Mouse (Mus musculus) forebrain, embryonic 12.5 days (tissue): ENCODE data around the gene Man2b1. TPM values are rescaled to one million over a fixed set of nuclear protein-coding genes. Genes with fewer than 3 reads are reported as not detected.

ENCODE experiments used
- microRNA-seq: library from miRNA; unstranded; fragments of <30 nt; microRNA quantifications from one replicate; pipeline ENCODE4, GENCODE M21; 2017
- polyA plus RNA-seq: library from polyadenylated mRNA; unstranded; fragments of >200 nt; fragmentation: Nextera tagmentation; extraction: Ambion mirVana; gene quantifications from 2 replicates; pipeline ENCODE4 v1.2.1, GENCODE M21; 2016

The Man2b1 gene
- polyA plus RNA-seq, 1 experiment from 2014 or later: 17.8 TPM

Small RNA genes lying within 50 kb of the gene (microRNA-seq; reads per million reads assigned to microRNA genes)
- gene Gm23388 (3.9 reads per million, percentile 13 among the genes with 10 or more reads in this experiment), gene Mir7070 (4.9 reads per million, percentile 18 among the genes with 10 or more reads in this experiment)

Other genes starting within 250 kb of the Man2b1 start
- gene Rad23a, start 242.6 kb upstream of the Man2b1 start, polyA plus RNA-seq: 108 and 118 TPM in 2 replicates
- 619 TPM in 2 replicates for gene Calr, start 236.3 kb upstream of the Man2b1 start, polyA plus RNA-seq
- gene Farsa, start 226.3 kb upstream of the Man2b1 start, polyA plus RNA-seq: 110 and 111 TPM in 2 replicates
- 76.7 and 82.9 TPM in 2 replicates for gene Syce2, start 211.2 kb upstream of the Man2b1 start, polyA plus RNA-seq
- gene Gcdh, start 189.3 kb upstream of the Man2b1 start, polyA plus RNA-seq: 31.1 and 33.2 TPM in 2 replicates
- gene Klf1, start 181.3 kb upstream of the Man2b1 start, polyA plus RNA-seq: 2.4 and 3.5 TPM in 2 replicates
- gene Dnase2a, start 174.7 kb upstream of the Man2b1 start, polyA plus RNA-seq: 8.7 and 9.8 TPM in 2 replicates
- 29.3 and 35.3 TPM in 2 replicates for gene Mast1, start 145.9 kb upstream of the Man2b1 start, polyA plus RNA-seq
- gene Rtbdn, start 136.3 kb upstream of the Man2b1 start, polyA plus RNA-seq: 0.88 and 1.6 TPM in 2 replicates
- not detected in 2 replicates for gene Gm49661, start 113.8 kb upstream of the Man2b1 start, polyA plus RNA-seq
- gene Prdx2, start 113.7 kb upstream of the Man2b1 start, polyA plus RNA-seq: 1,271 and 1,280 TPM in 2 replicates
- gene Rnaseh2a, start 113.5 kb upstream of the Man2b1 start, polyA plus RNA-seq: 117 and 124 TPM in 2 replicates
- 4.8 and 4.9 TPM in 2 replicates for gene Junb, start 104.6 kb upstream of the Man2b1 start, polyA plus RNA-seq
- 16.1 and 18.2 TPM in 2 replicates for gene Hook2, start 92.7 kb upstream of the Man2b1 start, polyA plus RNA-seq
- not detected in 2 replicates for gene Best2, start 68.7 kb upstream of the Man2b1 start, polyA plus RNA-seq
- 140 TPM in 2 replicates for gene Asna1, start 58.0 kb upstream of the Man2b1 start, polyA plus RNA-seq
- 156 and 175 TPM in 2 replicates for gene Trir, start 56.4 kb upstream of the Man2b1 start, polyA plus RNA-seq
- 45.1 and 50.7 TPM in 2 replicates for gene Tnpo2, start 46.4 kb upstream of the Man2b1 start, polyA plus RNA-seq
- gene Fbxw9, start 23.2 kb upstream of the Man2b1 start, polyA plus RNA-seq: 32.1 and 33.7 TPM in 2 replicates
- gene Gm5741, start 15.3 kb upstream of the Man2b1 start, polyA plus RNA-seq: 1.3 TPM in 1 of 2 replicates, not detected in the other
- 74.2 and 82.3 TPM in 2 replicates for gene Dhps, start 11.5 kb upstream of the Man2b1 start, polyA plus RNA-seq
- 117 and 118 TPM in 2 replicates for gene Wdr83os, start 2.5 kb upstream of the Man2b1 start, polyA plus RNA-seq
- gene Wdr83, start 2.0 kb upstream of the Man2b1 start, polyA plus RNA-seq: 48.2 and 48.8 TPM in 2 replicates
- gene Zfp791, start 39.8 kb downstream of the Man2b1 start, polyA plus RNA-seq: 1.4 and 1.7 TPM in 2 replicates
- gene Cks1brt, start 68.7 kb downstream of the Man2b1 start, polyA plus RNA-seq: not detected in 2 replicates
- not detected in 2 replicates for gene Olfr371, start 142.7 kb downstream of the Man2b1 start, polyA plus RNA-seq
- gene Orc6, start 216.4 kb downstream of the Man2b1 start, polyA plus RNA-seq: 112 and 115 TPM in 2 replicates
- 164 and 168 TPM in 2 replicates for gene Vps35, start 216.5 kb downstream of the Man2b1 start, polyA plus RNA-seq